Mouse (Mus musculus) small intestine, adult 2 months (tissue): ENCODE results near the gene Soat2. TPM values are rescaled to one million over a fixed set of nuclear protein-coding genes. Genes with fewer than 3 reads are reported as not detected.

Experiments
- H3K27ac ChIP-seq: fragments of 200-500 bp; 2 replicates; pipeline ENCODE4 v1.5.1; 2012; ENCODE audit warnings: low read depth, low read length, control low read depth, inconsistent platforms; ENCODE audit not compliant: insufficient read depth
- H3K27me3 ChIP-seq: fragments of 200-500 bp; 2 replicates; pipeline ENCODE4 v1.6.1; 2012; ENCODE audit warnings: mild to moderate bottlenecking, moderate library complexity, low read length, inconsistent platforms; ENCODE audit not compliant: control insufficient read depth, insufficient read depth
- H3K36me3 ChIP-seq: fragments of 200-500 bp; 2 replicates; pipeline ENCODE4 v1.6.1; 2012; ENCODE audit warnings: mild to moderate bottlenecking, low read length, control low read depth, inconsistent platforms; ENCODE audit not compliant: control insufficient read depth, insufficient read depth
- H3K4me1 ChIP-seq: fragments of 200-500 bp; 2 replicates; pipeline ENCODE4 v1.6.1; 2012; ENCODE audit warnings: low read length, inconsistent platforms, mixed read lengths; ENCODE audit not compliant: control insufficient read depth, insufficient read depth, insufficient read length
- H3K4me3 ChIP-seq: fragments of 200-500 bp; 2 replicates; pipeline ENCODE4 v1.5.1; 2012; ENCODE audit warnings: low read depth, mild to moderate bottlenecking, control low read depth, inconsistent platforms, low read length, moderate library complexity
- CTCF ChIP-seq: fragments of 200-500 bp; IDR thresholded peaks from 2 replicates; pipeline ENCODE4 v1.5.1; 2012; ENCODE audit warnings: low read depth, mild to moderate bottlenecking, control low read depth, inconsistent platforms, low read length, moderate library complexity, mixed read lengths; ENCODE audit not compliant: insufficient replicate concordance, insufficient read length; ENCODE audit errors: extremely low read depth
- POLR2A ChIP-seq: fragments of 200-500 bp; IDR thresholded peaks from 2 replicates; pipeline ENCODE4 v1.6.1; 2012; ENCODE audit warnings: low read depth, mild to moderate bottlenecking, control low read depth, inconsistent platforms, low read length, moderate library complexity
- WGBS: fragments of 180-500 bp; shearing (Covaris S2); methylation state at CpG from one replicate; pipeline ENCODE4 v1.1.7; 2018; 5-methylcytosine and 5-hydroxymethylcytosine counted together
- polyA plus RNA-seq: library from polyadenylated mRNA; depleted of rRNA; stranded (reverse); fragments of >200 nt; gene quantifications from 2 replicates; pipeline ENCODE4 v1.2.3, GENCODE M21; 2012

Soat2 gene
- polyA plus RNA-seq, 1 experiment: 454 TPM

- no peaks in the 10 kb centered on the region for H3K27me3 ChIP-seq
- no peak overlapping the region for H3K27ac ChIP-seq
- no peak for TF ChIP-seq POLR2A
- TF ChIP-seq CTCF: no peak
- peaks cover 9% of the 10 kb centered on the region for H3K4me1 ChIP-seq
- WGBS: 73% methylated on average over 20 of the region's 20 CpGs
- peaks cover 60% of the 10 kb centered on the region for H3K36me3 ChIP-seq
- H3K4me3 ChIP-seq: no peak overlapping the region
Observed at GRCm38 (mm10) chr15:102156836-102157235, 6.5 kb downstream of the Soat2 start.

DNA sequence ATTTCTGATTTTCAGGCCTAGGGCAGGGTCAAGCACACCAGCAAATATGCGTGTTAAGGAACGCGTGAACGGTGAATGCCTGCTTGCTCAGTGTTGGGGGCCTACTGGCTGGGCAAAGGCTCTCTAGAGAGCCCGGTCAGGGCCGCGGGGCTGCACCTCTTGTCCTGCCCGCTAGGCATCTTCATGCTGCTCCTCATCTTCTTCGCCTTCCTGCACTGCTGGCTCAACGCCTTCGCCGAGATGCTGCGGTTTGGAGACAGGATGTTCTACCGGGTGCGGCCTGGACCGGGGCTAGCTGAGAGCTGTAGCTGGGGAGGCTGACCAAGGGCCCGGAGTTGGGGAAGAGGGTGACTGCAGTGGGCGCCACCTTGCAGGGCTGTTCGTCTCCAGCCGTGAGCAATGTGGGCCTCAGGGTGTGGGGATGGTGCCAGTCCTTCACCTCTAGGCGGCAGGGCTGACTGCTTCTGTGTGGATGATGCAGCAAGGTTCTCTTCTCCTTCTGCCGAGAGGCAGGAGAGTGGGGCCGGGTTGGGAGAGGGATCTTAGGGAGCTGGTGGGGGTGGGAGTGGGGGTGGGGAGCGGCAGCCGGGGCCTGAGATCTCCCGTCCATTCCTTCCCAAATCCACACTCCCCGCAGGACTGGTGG, 10.2 kb downstream of the Soat2 start:
- H3K36me3 ChIP-seq: peaks cover 59% of the 10 kb centered on the region
- 84% methylated on average over 27 of the region's 27 CpGs for WGBS
- no peak overlapping the region for H3K4me3 ChIP-seq
- no peaks in the 10 kb centered on the region for H3K27me3 ChIP-seq
- H3K27ac ChIP-seq: no peak overlapping the region
- no peak for TF ChIP-seq POLR2A
- no peak for TF ChIP-seq CTCF
- peaks cover 3% of the 10 kb centered on the region; the same call in 1 of the 2 replicates for H3K4me1 ChIP-seq

GRCm38 (mm10) chr15:102163900-102164693, 13.8 kb downstream of the Soat2 start:
- H3K4me3 ChIP-seq: no peak overlapping the region
- no peaks in the 10 kb centered on the region for H3K27me3 ChIP-seq
- H3K36me3 ChIP-seq: peaks cover 28% of the 10 kb centered on the region
- H3K4me1 ChIP-seq: peaks cover 10% of the 10 kb centered on the region; the same call in 1 of the 2 replicates
- WGBS: 41% methylated on average over 3 of the region's 3 CpGs
- no peak for TF ChIP-seq POLR2A
- TF ChIP-seq CTCF: no peak
- H3K27ac ChIP-seq: no peak overlapping the region

DNA sequence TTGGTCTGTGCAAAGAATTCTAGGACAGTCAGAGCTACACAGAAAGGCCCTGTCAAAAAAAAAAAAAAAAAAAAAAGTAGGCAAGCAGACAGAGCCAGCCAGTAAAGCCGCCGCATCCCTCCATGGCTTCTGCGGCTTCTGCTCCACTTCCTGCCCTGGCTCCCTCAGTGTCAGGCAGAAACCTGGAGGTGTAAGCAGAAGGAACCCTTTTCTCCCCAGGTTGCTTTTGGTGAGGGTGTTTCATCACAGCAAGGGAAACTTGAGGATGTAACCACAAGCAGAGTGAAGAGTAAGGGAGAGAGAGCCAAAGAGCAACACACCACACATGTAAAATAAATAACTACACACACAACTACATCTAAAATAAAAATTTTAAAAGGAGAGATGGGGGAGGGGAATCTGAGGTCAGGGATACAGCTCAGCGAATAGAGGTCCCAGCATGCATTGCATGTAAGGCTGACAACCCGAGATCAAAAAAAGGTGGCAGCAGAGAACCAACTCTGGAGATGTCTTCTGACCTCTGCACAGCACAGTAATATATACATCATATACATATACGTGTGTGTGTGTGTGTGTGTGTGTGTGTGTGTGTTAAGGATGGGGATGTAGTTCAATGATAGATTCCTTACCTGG, 15.3 kb downstream of the Soat2 start:
- no peaks in the 10 kb centered on the region for H3K27me3 ChIP-seq
- no peak overlapping the region for H3K27ac ChIP-seq
- TF ChIP-seq POLR2A: no peak
- WGBS: 53% methylated on average over 6 of the region's 6 CpGs
- H3K4me3 ChIP-seq: no peak overlapping the region
- peaks cover 10% of the 10 kb centered on the region; the same call in 1 of the 2 replicates for H3K4me1 ChIP-seq
- peaks cover 18% of the 10 kb centered on the region for H3K36me3 ChIP-seq

- WGBS: 37% methylated on average over 6 of the region's 6 CpGs
- Histone ChIP-seq H3K4me1 (peaks cover 10% of the 10 kb centered on the region; the same call in 1 of the 2 replicates), H3K27me3 (no peaks in the 10 kb centered on the region), H3K4me3 (no peak overlapping the region), H3K27ac (no peak overlapping the region), H3K36me3 (peaks cover 7% of the 10 kb centered on the region)
- TF ChIP-seq CTCF (no peak), POLR2A (no peak)
Observed at GRCm38 (mm10) chr15:102167620-102168021, 17.3 kb downstream of the Soat2 start.

- 74% methylated on average over 2 of the region's 2 CpGs for WGBS
- no peak overlapping the region for H3K4me3 ChIP-seq
Observed at GRCm38 (mm10) chr15:102169064-102169463, 18.7 kb downstream of the Soat2 start.

DNA sequence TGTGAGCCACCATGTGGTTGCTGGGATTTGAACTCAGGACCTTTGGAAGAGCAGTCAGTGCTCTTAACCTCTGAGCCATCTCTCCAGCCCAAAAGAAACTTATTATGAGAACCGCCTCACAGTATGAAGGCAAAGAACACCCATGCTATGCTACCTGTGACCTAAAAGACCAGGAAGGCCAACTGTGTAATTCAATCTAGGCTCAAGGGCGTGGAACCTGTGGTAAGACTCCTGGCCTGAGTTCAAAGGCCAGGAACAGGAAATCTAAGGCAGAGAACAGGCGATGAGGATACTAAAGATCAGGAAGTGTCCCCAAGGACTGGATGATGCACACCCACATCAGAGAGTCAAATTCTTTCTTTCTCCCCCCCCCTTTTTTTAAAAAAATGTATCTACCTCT, 23.3 kb downstream of the Soat2 start:
- no peaks in the 10 kb centered on the region for H3K36me3 ChIP-seq
- no peak overlapping the region for H3K4me3 ChIP-seq
- H3K27me3 ChIP-seq: no peaks in the 10 kb centered on the region
- H3K4me1 ChIP-seq: peaks cover 6% of the 10 kb centered on the region; the same call in 1 of the 2 replicates
- 25% methylated on average over 3 of the region's 3 CpGs for WGBS
- H3K27ac ChIP-seq: no peak overlapping the region
- TF ChIP-seq POLR2A: no peak
- no peak for TF ChIP-seq CTCF

More at GRCm38 (mm10) chr15:102169064-102169463, 18.7 kb downstream of the Soat2 start:
- Histone ChIP-seq H3K27ac (no peak overlapping the region), H3K27me3 (no peaks in the 10 kb centered on the region), H3K4me1 (peaks cover 10% of the 10 kb centered on the region; the same call in 1 of the 2 replicates), H3K36me3 (no peaks in the 10 kb centered on the region)
- TF ChIP-seq CTCF (no peak), POLR2A (no peak)
